Mouse (Mus musculus): ENCODE data around the gene Sptbn4. TPM values are rescaled to one million over a fixed set of nuclear protein-coding genes. Genes with fewer than 3 reads are reported as not detected.

The Sptbn4 gene
- polyA plus RNA-seq, 1 experiment from 2014 or later: 5.6 TPM

GRCm38 (mm10) chr7:27339114-27339513 lies 108.4 kb downstream of the Sptbn4 start:
- WGBS: 50% methylated on average over 4 of the region's 4 CpGs
- H3K27me3 ChIP-seq (ENCODE audit: control insufficient read depth, insufficient read depth, low read length): peaks cover 18% of the 10 kb centered on the region
- H3K36me3 ChIP-seq (ENCODE audit: control insufficient read depth, insufficient read depth, low read length): peaks cover 7% of the 10 kb centered on the region
- H3K27ac ChIP-seq (ENCODE audit: low read depth, low read length): no peak overlapping the region
- peak overlapping the region; percentile 47 for H3K4me2 ChIP-seq (ENCODE audit: low read depth, low read length)
- 0 out of 2 replicates have a peak overlapping the region, but pooled peaks have one; percentile 13 for H3K4me3 ChIP-seq (ENCODE audit: low read depth, low read length)
- peak overlapping the region; percentile 37; the same call in 1 of the 2 replicates for H3K9ac ChIP-seq (replicated peaks; ENCODE audit: low read depth, low read length)
- no peak for ATAC-seq (ENCODE audit: low read depth)
- H3K4me1 ChIP-seq (ENCODE audit: control insufficient read depth, insufficient read depth, low read length): peaks cover 16% of the 10 kb centered on the region; the same call in 1 of the 2 replicates
- no peaks in the 10 kb centered on the region for H3K9me3 ChIP-seq (ENCODE audit: control insufficient read depth, low read length)

GRCm38 (mm10) chr7:27337175-27337853 lies 110.2 kb downstream of the Sptbn4 start, which contains the start of gene Ltbp4:
Gene Ltbp4, minus strand, starts transcription at chr7:27337692.
- ATAC-seq (ENCODE audit: low read depth): no peak
- Histone ChIP-seq H3K4me1 (ENCODE audit: control insufficient read depth, insufficient read depth, low read length) (peaks cover 25% of the 10 kb centered on the region; the same call in 1 of the 2 replicates), H3K27ac (ENCODE audit: low read depth, low read length) (no peak within 1 kb of the TSS), H3K27me3 (ENCODE audit: control insufficient read depth, insufficient read depth, low read length) (peaks cover 36% of the 10 kb centered on the region), H3K4me3 (ENCODE audit: low read depth, low read length) (peak within 1 kb of the TSS; percentile 19), H3K4me2 (ENCODE audit: low read depth, low read length) (peak within 1 kb of the TSS; percentile 43), H3K36me3 (ENCODE audit: control insufficient read depth, insufficient read depth, low read length) (peaks cover under 1% of the 10 kb centered on the region; the same call in 1 of the 2 replicates), H3K9ac (replicated peaks; ENCODE audit: low read depth, low read length) (no peak within 1 kb of the TSS; the same call in 1 of the 2 replicates), H3K9me3 (ENCODE audit: control insufficient read depth, low read length) (no peaks in the 10 kb centered on the region)
- WGBS: 2% methylated on average over 36 of the region's 36 CpGs

- under 1% methylated on average over 46 of the region's 47 CpGs for WGBS
- Histone ChIP-seq H3K9ac (replicated peaks; ENCODE audit: low read depth, low read length) (no peak overlapping the region), H3K4me3 (ENCODE audit: low read depth, low read length) (peak overlapping the region; percentile 19), H3K27me3 (ENCODE audit: control insufficient read depth, insufficient read depth, low read length) (peaks cover 45% of the 10 kb centered on the region), H3K36me3 (ENCODE audit: control insufficient read depth, insufficient read depth, low read length) (no peaks in the 10 kb centered on the region), H3K4me2 (ENCODE audit: low read depth, low read length) (peak overlapping the region; percentile 43), H3K9me3 (ENCODE audit: control insufficient read depth, low read length) (no peaks in the 10 kb centered on the region), H3K4me1 (ENCODE audit: control insufficient read depth, insufficient read depth, low read length) (peaks cover 25% of the 10 kb centered on the region; the same call in 1 of the 2 replicates), H3K27ac (ENCODE audit: low read depth, low read length) (no peak overlapping the region)
- peak; percentile 86 for ATAC-seq (ENCODE audit: low read depth)
Measured at GRCm38 (mm10) chr7:27335928-27336823, 111.3 kb downstream of the Sptbn4 start.

- H3K4me2 ChIP-seq (ENCODE audit: low read depth, low read length): no peak overlapping the region
- H3K36me3 ChIP-seq (ENCODE audit: control insufficient read depth, insufficient read depth, low read length): no peaks in the 10 kb centered on the region
- peaks cover 29% of the 10 kb centered on the region; the same call in 1 of the 2 replicates for H3K4me1 ChIP-seq (ENCODE audit: control insufficient read depth, insufficient read depth, low read length)
- ATAC-seq (ENCODE audit: low read depth): no peak
- no peaks in the 10 kb centered on the region for H3K9me3 ChIP-seq (ENCODE audit: control insufficient read depth, low read length)
- H3K27ac ChIP-seq (ENCODE audit: low read depth, low read length): no peak overlapping the region
- peaks cover 55% of the 10 kb centered on the region for H3K27me3 ChIP-seq (ENCODE audit: control insufficient read depth, insufficient read depth, low read length)
- no peak overlapping the region for H3K4me3 ChIP-seq (ENCODE audit: low read depth, low read length)
- no peak overlapping the region for H3K9ac ChIP-seq (replicated peaks; ENCODE audit: low read depth, low read length)
- WGBS: 57% methylated on average over 15 of the region's 15 CpGs
Measured at GRCm38 (mm10) chr7:27335011-27335720, 112.3 kb downstream of the Sptbn4 start.

- no peak for ATAC-seq (ENCODE audit: low read depth)
- Histone ChIP-seq H3K36me3 (ENCODE audit: control insufficient read depth, insufficient read depth, low read length) (no peaks in the 10 kb centered on the region), H3K4me1 (ENCODE audit: control insufficient read depth, insufficient read depth, low read length) (peaks cover 26% of the 10 kb centered on the region; the same call in 1 of the 2 replicates), H3K27ac (ENCODE audit: low read depth, low read length) (no peak overlapping the region), H3K4me2 (ENCODE audit: low read depth, low read length) (peak overlapping the region; percentile 81; the same call in 1 of the 2 replicates), H3K4me3 (ENCODE audit: low read depth, low read length) (0 out of 2 replicates have a peak overlapping the region, but pooled peaks have one; percentile 1), H3K9ac (replicated peaks; ENCODE audit: low read depth, low read length) (no peak overlapping the region), H3K27me3 (ENCODE audit: control insufficient read depth, insufficient read depth, low read length) (peaks cover 63% of the 10 kb centered on the region), H3K9me3 (ENCODE audit: control insufficient read depth, low read length) (no peaks in the 10 kb centered on the region)
- 4% methylated on average over 31 of the region's 32 CpGs for WGBS
Measured at GRCm38 (mm10) chr7:27334405-27334911, 113.0 kb downstream of the Sptbn4 start.

- Histone ChIP-seq H3K27me3 (ENCODE audit: control insufficient read depth, insufficient read depth, low read length) (peaks cover 70% of the 10 kb centered on the region), H3K36me3 (ENCODE audit: control insufficient read depth, insufficient read depth, low read length) (no peaks in the 10 kb centered on the region), H3K9me3 (ENCODE audit: control insufficient read depth, low read length) (no peaks in the 10 kb centered on the region), H3K27ac (ENCODE audit: low read depth, low read length) (no peak overlapping the region), H3K4me1 (ENCODE audit: control insufficient read depth, insufficient read depth, low read length) (peaks cover 24% of the 10 kb centered on the region; the same call in 1 of the 2 replicates), H3K9ac (replicated peaks; ENCODE audit: low read depth, low read length) (peak overlapping the region; percentile 57), H3K4me3 (ENCODE audit: low read depth, low read length) (peak overlapping the region; percentile 38), H3K4me2 (ENCODE audit: low read depth, low read length) (peak overlapping the region; percentile 81)
- ATAC-seq (ENCODE audit: low read depth): no peak
- WGBS: under 1% methylated on average over 25 of the region's 77 CpGs
Measured at GRCm38 (mm10) chr7:27333316-27333941, 114.1 kb downstream of the Sptbn4 start.

GRCm38 (mm10) chr7:27332353-27333199 lies 114.9 kb downstream of the Sptbn4 start:
- no peak overlapping the region; the same call in 1 of the 2 replicates for H3K9ac ChIP-seq (replicated peaks; ENCODE audit: low read depth, low read length)
- peak overlapping the region; percentile 38 for H3K4me3 ChIP-seq (ENCODE audit: low read depth, low read length)
- no peaks in the 10 kb centered on the region for H3K36me3 ChIP-seq (ENCODE audit: control insufficient read depth, insufficient read depth, low read length)
- H3K27me3 ChIP-seq (ENCODE audit: control insufficient read depth, insufficient read depth, low read length): peaks cover 74% of the 10 kb centered on the region
- 1% methylated on average over 28 of the region's 39 CpGs for WGBS
- peaks cover 22% of the 10 kb centered on the region; the same call in 1 of the 2 replicates for H3K4me1 ChIP-seq (ENCODE audit: control insufficient read depth, insufficient read depth, low read length)
- no peak overlapping the region for H3K27ac ChIP-seq (ENCODE audit: low read depth, low read length)
- H3K4me2 ChIP-seq (ENCODE audit: low read depth, low read length): peak overlapping the region; percentile 81
- H3K9me3 ChIP-seq (ENCODE audit: control insufficient read depth, low read length): no peaks in the 10 kb centered on the region
- no peak for ATAC-seq (ENCODE audit: low read depth)

Measured in neural tube, embryonic 14.5 days (tissue).